Mouse (Mus musculus): ENCODE measurements at regions not wholly inside any gene's neighbourhood (a gene's known extent, or its start where the extent isn't known, plus 50 kb on each side); places are given as distances from the start of the nearest gene placed in this dataset.
"Not testable (repeated sequence)": the region's sequence is repeated elsewhere in the genome, so short reads cannot be mapped to it uniquely, and the experiment has no call there.

- H3K4me3 ChIP-seq: no peak overlapping the region
- no peaks in the 10 kb centered on the region for H3K36me3 ChIP-seq
- WGBS: 27% methylated on average over 4 of the region's 4 CpGs
- H3K27ac ChIP-seq (replicated peaks): peak overlapping the region; percentile 29; the same call in 1 of the 2 replicates
- no peaks in the 10 kb centered on the region for H3K27me3 ChIP-seq (ENCODE audit: low read depth, poor library complexity, severe bottlenecking)
- no peaks in the 10 kb centered on the region for H3K9me3 ChIP-seq (replicated peaks)
- no peak for DNase-seq (ENCODE audit: low spot score)
- peaks cover 11% of the 10 kb centered on the region for H3K4me1 ChIP-seq
These were observed 402.8 kb downstream of the Rprm start for GRCm38 (mm10) chr2:53682599-53682998.

DNA sequence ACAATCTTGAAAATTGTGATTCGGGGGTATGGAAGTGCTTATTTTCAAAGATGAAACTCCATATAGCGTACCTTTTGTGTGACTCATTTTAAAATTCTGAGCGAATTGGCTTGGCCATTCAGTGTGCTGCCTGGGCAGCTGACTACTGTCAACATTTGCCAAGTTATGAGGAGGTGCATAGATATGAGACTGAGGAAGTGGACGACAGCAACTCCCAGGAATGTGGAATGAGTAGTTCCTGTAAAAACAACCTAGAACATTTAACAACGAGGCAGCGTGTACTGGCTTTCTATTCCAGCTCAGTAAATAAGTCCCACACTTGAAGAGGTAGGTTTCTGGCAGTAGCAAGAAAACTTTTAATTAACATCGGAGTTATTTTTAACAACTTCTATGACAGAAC, 398.1 kb downstream of the Rprm start:
- Histone ChIP-seq H3K9me3 (replicated peaks) (no peaks in the 10 kb centered on the region), H3K27ac (replicated peaks) (no peak overlapping the region), H3K4me1 (peaks cover 28% of the 10 kb centered on the region), H3K4me3 (no peak overlapping the region), H3K36me3 (no peaks in the 10 kb centered on the region), H3K27me3 (ENCODE audit: low read depth, poor library complexity, severe bottlenecking) (no peaks in the 10 kb centered on the region)
- DNase-seq (ENCODE audit: low spot score): no peak
- WGBS: 89% methylated on average over 7 of the region's 7 CpGs

GRCm38 (mm10) chr2:53689223-53689880, 396.0 kb downstream of the Rprm start:
- peak overlapping the region; percentile 71 for H3K27ac ChIP-seq (replicated peaks)
- H3K36me3 ChIP-seq: no peaks in the 10 kb centered on the region
- H3K4me3 ChIP-seq: no peak overlapping the region
- no peaks in the 10 kb centered on the region for H3K9me3 ChIP-seq (replicated peaks)
- H3K27me3 ChIP-seq (ENCODE audit: low read depth, poor library complexity, severe bottlenecking): no peaks in the 10 kb centered on the region
- H3K4me1 ChIP-seq: peaks cover 21% of the 10 kb centered on the region
- DNase-seq (ENCODE audit: low spot score): peak; percentile 28
- 27% methylated on average over 3 of the region's 3 CpGs for WGBS

GRCm38 (mm10) chr2:53691580-53692118, 393.7 kb downstream of the Rprm start:
- no peak overlapping the region for H3K4me3 ChIP-seq
- no peak overlapping the region for H3K27ac ChIP-seq (replicated peaks)
- DNase-seq (ENCODE audit: low spot score): no peak
- H3K36me3 ChIP-seq: no peaks in the 10 kb centered on the region
- no peaks in the 10 kb centered on the region for H3K27me3 ChIP-seq (ENCODE audit: low read depth, poor library complexity, severe bottlenecking)
- H3K4me1 ChIP-seq: peaks cover 21% of the 10 kb centered on the region
- no peaks in the 10 kb centered on the region for H3K9me3 ChIP-seq (replicated peaks)
- 72% methylated on average over 5 of the region's 5 CpGs for WGBS

GRCm38 (mm10) chr2:53711213-53711612, 374.1 kb downstream of the Rprm start:
- Histone ChIP-seq H3K4me3 (no peak overlapping the region), H3K4me1 (no peaks in the 10 kb centered on the region), H3K36me3 (no peaks in the 10 kb centered on the region), H3K27me3 (ENCODE audit: low read depth, poor library complexity, severe bottlenecking) (no peaks in the 10 kb centered on the region), H3K27ac (replicated peaks) (no peak overlapping the region), H3K9me3 (replicated peaks) (no peaks in the 10 kb centered on the region)
- 90% methylated on average over 3 of the region's 3 CpGs for WGBS
- DNase-seq (ENCODE audit: low spot score): no peak

GRCm38 (mm10) chr2:53713106-53713640, 372.2 kb downstream of the Rprm start:
- no peaks in the 10 kb centered on the region for H3K9me3 ChIP-seq (replicated peaks)
- H3K36me3 ChIP-seq: no peaks in the 10 kb centered on the region
- 88% methylated on average over 7 of the region's 7 CpGs for WGBS
- DNase-seq (ENCODE audit: low spot score): no peak
- H3K27ac ChIP-seq (replicated peaks): no peak overlapping the region
- no peaks in the 10 kb centered on the region for H3K27me3 ChIP-seq (ENCODE audit: low read depth, poor library complexity, severe bottlenecking)
- H3K4me1 ChIP-seq: no peaks in the 10 kb centered on the region
- H3K4me3 ChIP-seq: no peak overlapping the region

DNA sequence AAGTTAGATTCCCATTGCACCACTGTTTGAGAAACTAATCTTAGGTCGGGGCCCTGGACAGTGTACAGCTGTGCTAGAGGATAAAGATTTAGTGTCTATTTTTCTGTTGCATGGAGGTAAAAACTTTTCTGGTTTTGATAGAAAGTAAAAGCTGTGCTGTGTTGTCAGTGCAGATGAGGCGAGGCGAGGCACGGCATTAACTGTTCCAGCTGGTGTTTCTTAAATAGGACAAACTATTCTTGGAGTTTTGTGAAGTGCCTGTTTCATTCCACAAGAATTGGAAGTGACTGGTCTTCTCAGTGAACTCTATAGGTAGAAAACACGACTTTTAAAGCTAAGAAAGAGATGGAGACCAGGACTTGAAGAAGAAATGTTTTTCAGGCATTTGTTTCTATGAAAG, 370.3 kb downstream of the Rprm start:
- no peaks in the 10 kb centered on the region for H3K27me3 ChIP-seq (ENCODE audit: low read depth, poor library complexity, severe bottlenecking)
- no peak for DNase-seq (ENCODE audit: low spot score)

GRCm38 (mm10) chr2:53723231-53723630, 362.1 kb downstream of the Rprm start:
- WGBS: 95% methylated on average over 6 of the region's 6 CpGs
- Histone ChIP-seq H3K27me3 (ENCODE audit: low read depth, poor library complexity, severe bottlenecking) (no peaks in the 10 kb centered on the region), H3K9me3 (replicated peaks) (no peaks in the 10 kb centered on the region), H3K36me3 (no peaks in the 10 kb centered on the region), H3K4me3 (no peak overlapping the region), H3K27ac (replicated peaks) (no peak overlapping the region), H3K4me1 (no peaks in the 10 kb centered on the region)
- no peak for DNase-seq (ENCODE audit: low spot score)

More for the DNA sequence above, 370.3 kb downstream of the Rprm start:
- no peak overlapping the region for H3K4me3 ChIP-seq
- 73% methylated on average over 5 of the region's 5 CpGs for WGBS
- no peak overlapping the region for H3K27ac ChIP-seq (replicated peaks)
- no peaks in the 10 kb centered on the region for H3K36me3 ChIP-seq
- H3K9me3 ChIP-seq (replicated peaks): no peaks in the 10 kb centered on the region
- H3K4me1 ChIP-seq: no peaks in the 10 kb centered on the region

DNA sequence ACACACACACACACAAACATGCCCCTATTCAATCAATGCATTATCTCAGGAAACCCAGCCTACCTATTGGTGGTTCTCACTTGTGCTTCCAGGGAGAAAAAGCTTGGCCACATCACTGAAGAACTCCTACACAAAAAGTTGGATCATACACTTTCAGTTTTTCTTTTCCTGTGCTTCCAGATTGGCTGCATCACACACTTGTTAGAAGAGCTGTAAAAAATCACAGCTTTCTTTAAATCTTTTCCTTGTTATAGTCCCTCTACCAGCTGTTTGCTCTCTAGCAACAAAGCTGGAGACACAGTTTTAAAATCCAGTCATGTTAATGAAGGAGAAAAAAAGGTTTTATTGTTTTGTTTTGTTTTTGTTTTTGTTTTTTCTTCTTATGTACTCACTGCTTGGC, 356.7 kb downstream of the Rprm start:
- Histone ChIP-seq H3K4me3 (no peak overlapping the region), H3K36me3 (no peaks in the 10 kb centered on the region), H3K27ac (replicated peaks) (no peak overlapping the region), H3K4me1 (no peaks in the 10 kb centered on the region), H3K27me3 (ENCODE audit: low read depth, poor library complexity, severe bottlenecking) (no peaks in the 10 kb centered on the region), H3K9me3 (replicated peaks) (no peaks in the 10 kb centered on the region)
- no peak for DNase-seq (ENCODE audit: low spot score)

DNA sequence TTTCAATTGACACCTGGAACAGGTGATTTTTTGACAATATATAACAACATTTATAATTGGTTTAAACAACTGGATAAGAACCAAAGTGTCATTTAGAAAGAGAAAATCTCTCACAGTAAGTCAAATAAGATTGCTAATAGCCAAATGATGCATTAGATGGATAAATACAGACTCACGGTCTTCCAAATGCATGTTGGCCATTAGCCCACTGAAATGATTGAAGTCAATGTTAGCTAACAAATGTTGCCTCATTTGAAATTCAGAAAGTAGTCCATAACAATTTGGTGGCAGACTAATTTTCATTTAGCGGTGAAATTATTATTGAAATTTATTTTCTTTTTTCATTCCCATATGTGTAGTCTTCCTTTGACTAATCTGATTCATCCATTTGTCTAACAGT, 354.9 kb downstream of the Rprm start:
- no peak overlapping the region for H3K4me3 ChIP-seq
- H3K9me3 ChIP-seq (replicated peaks): no peaks in the 10 kb centered on the region
- no peaks in the 10 kb centered on the region for H3K27me3 ChIP-seq (ENCODE audit: low read depth, poor library complexity, severe bottlenecking)
- H3K4me1 ChIP-seq: no peaks in the 10 kb centered on the region
- H3K36me3 ChIP-seq: no peaks in the 10 kb centered on the region
- no peak overlapping the region for H3K27ac ChIP-seq (replicated peaks)
- 95% methylated on average over 2 of the region's 2 CpGs for WGBS
- no peak for DNase-seq (ENCODE audit: low spot score)

DNA sequence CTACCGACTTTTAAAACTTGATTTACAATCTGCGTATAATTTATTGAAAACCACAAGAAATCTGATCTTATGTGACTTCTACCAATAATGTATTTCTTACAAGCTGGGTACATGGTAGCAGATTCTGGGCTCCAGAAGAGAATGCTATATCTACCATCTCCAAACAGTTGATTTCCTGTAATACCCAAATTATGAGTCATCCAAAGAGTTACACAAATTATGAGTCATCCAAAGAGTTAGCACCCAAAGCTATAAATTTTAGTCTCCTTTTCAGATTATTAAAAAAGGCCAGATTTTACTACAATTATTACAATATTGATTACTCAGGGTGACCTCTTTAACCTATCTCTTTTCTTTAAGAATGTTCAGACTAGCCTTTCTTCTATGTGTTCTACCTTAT, 321.9 kb downstream of the Rprm start:
- no peak overlapping the region for H3K27ac ChIP-seq (replicated peaks)
- H3K27me3 ChIP-seq (ENCODE audit: low read depth, poor library complexity, severe bottlenecking): no peaks in the 10 kb centered on the region
- no peaks in the 10 kb centered on the region for H3K4me1 ChIP-seq
- 90% methylated on average over 2 of the region's 2 CpGs for WGBS
- no peaks in the 10 kb centered on the region for H3K36me3 ChIP-seq
- no peak for DNase-seq (ENCODE audit: low spot score)
- no peak overlapping the region for H3K4me3 ChIP-seq
- H3K9me3 ChIP-seq (replicated peaks): no peaks in the 10 kb centered on the region

GRCm38 (mm10) chr2:53782035-53782434, 303.3 kb downstream of the Rprm start:
- not testable (repeated sequence) for H3K36me3 ChIP-seq; H3K27me3 ChIP-seq (ENCODE audit: low read depth, poor library complexity, severe bottlenecking); H3K4me1 ChIP-seq; H3K27ac ChIP-seq (replicated peaks); H3K4me3 ChIP-seq; H3K9me3 ChIP-seq (replicated peaks); DNase-seq (ENCODE audit: low spot score)
- WGBS: 90% methylated on average over 3 of the region's 6 CpGs

GRCm38 (mm10) chr2:53788599-53788998, 296.8 kb downstream of the Rprm start:
- WGBS: 84% methylated on average over 3 of the region's 6 CpGs
- H3K27me3 ChIP-seq (ENCODE audit: low read depth, poor library complexity, severe bottlenecking); H3K36me3 ChIP-seq; DNase-seq (ENCODE audit: low spot score); H3K4me3 ChIP-seq; H3K9me3 ChIP-seq (replicated peaks); H3K4me1 ChIP-seq; H3K27ac ChIP-seq (replicated peaks): not testable (repeated sequence)

Data from midbrain, embryonic 10.5 days (tissue).